Mouse (Mus musculus): ENCODE measurements around the gene Txndc5. TPM values are rescaled to one million over a fixed set of nuclear protein-coding genes. Genes with fewer than 3 reads are reported as not detected.

The Txndc5 gene
- polyA plus RNA-seq, 1 experiment from 2014 or later = 188 TPM

- DNase-seq (ENCODE audit: low spot score) = no peak
- WGBS = 94% methylated on average over 11 of the region's 11 CpGs
- Histone ChIP-seq H3K9me3 (replicated peaks) (no peaks in the 10 kb centered on the region), H3K4me1 (0 out of 2 replicates have a peak, but pooled peaks cover 5% of the 10 kb centered on the region), H3K27me3 (ENCODE audit: low read depth, poor library complexity, severe bottlenecking) (no peaks in the 10 kb centered on the region), H3K36me3 (peaks cover 95% of the 10 kb centered on the region), H3K4me3 (no peak overlapping the region), H3K27ac (no peak overlapping the region)
Observed at GRCm38 (mm10) chr13:38520299-38520698, 8.3 kb downstream of the Txndc5 start.

- Histone ChIP-seq H3K27me3 (ENCODE audit: low read depth, poor library complexity, severe bottlenecking) (no peaks in the 10 kb centered on the region), H3K9me3 (replicated peaks) (no peaks in the 10 kb centered on the region), H3K4me3 (no peak overlapping the region), H3K27ac (no peak overlapping the region), H3K36me3 (peaks cover 99% of the 10 kb centered on the region), H3K4me1 (no peaks in the 10 kb centered on the region)
- DNase-seq (ENCODE audit: low spot score) = no peak
- WGBS = 92% methylated on average over 11 of the region's 11 CpGs
Observed at GRCm38 (mm10) chr13:38516582-38516981, 12.0 kb downstream of the Txndc5 start.

- Histone ChIP-seq H3K27me3 (ENCODE audit: low read depth, poor library complexity, severe bottlenecking) (no peaks in the 10 kb centered on the region), H3K9me3 (replicated peaks) (no peaks in the 10 kb centered on the region), H3K4me1 (no peaks in the 10 kb centered on the region), H3K36me3 (peaks cover 98% of the 10 kb centered on the region), H3K27ac (no peak overlapping the region), H3K4me3 (no peak overlapping the region)
- no peak for DNase-seq (ENCODE audit: low spot score)
- WGBS = 82% methylated on average over 3 of the region's 3 CpGs
Observed at GRCm38 (mm10) chr13:38515845-38516244, 12.8 kb downstream of the Txndc5 start.

- Histone ChIP-seq H3K9me3 (replicated peaks) (no peaks in the 10 kb centered on the region), H3K4me3 (no peak overlapping the region), H3K36me3 (peaks cover 98% of the 10 kb centered on the region), H3K27ac (no peak overlapping the region), H3K4me1 (no peaks in the 10 kb centered on the region), H3K27me3 (ENCODE audit: low read depth, poor library complexity, severe bottlenecking) (no peaks in the 10 kb centered on the region)
- WGBS = 91% methylated on average over 2 of the region's 2 CpGs
- DNase-seq (ENCODE audit: low spot score) = no peak
Observed at GRCm38 (mm10) chr13:38515431-38515830, 13.2 kb downstream of the Txndc5 start.

GRCm38 (mm10) chr13:38513921-38514320 is 14.7 kb downstream of the Txndc5 start:
- no peaks in the 10 kb centered on the region for H3K27me3 ChIP-seq (ENCODE audit: low read depth, poor library complexity, severe bottlenecking)
- H3K27ac ChIP-seq = no peak overlapping the region
- DNase-seq (ENCODE audit: low spot score) = no peak
- WGBS = 94% methylated on average over 7 of the region's 7 CpGs
- H3K4me1 ChIP-seq = no peaks in the 10 kb centered on the region
- H3K9me3 ChIP-seq (replicated peaks) = no peaks in the 10 kb centered on the region
- H3K36me3 ChIP-seq = peaks cover 98% of the 10 kb centered on the region
- no peak overlapping the region for H3K4me3 ChIP-seq

GRCm38 (mm10) chr13:38511979-38512378 is 16.6 kb downstream of the Txndc5 start:
- no peak overlapping the region for H3K27ac ChIP-seq
- H3K4me3 ChIP-seq = no peak overlapping the region
- H3K9me3 ChIP-seq (replicated peaks) = no peaks in the 10 kb centered on the region
- DNase-seq (ENCODE audit: low spot score) = no peak
- no peaks in the 10 kb centered on the region for H3K27me3 ChIP-seq (ENCODE audit: low read depth, poor library complexity, severe bottlenecking)
- WGBS = 93% methylated on average over 10 of the region's 10 CpGs
- H3K4me1 ChIP-seq = no peaks in the 10 kb centered on the region
- peaks cover 98% of the 10 kb centered on the region for H3K36me3 ChIP-seq

- peaks cover 98% of the 10 kb centered on the region for H3K36me3 ChIP-seq
- H3K27me3 ChIP-seq (ENCODE audit: low read depth, poor library complexity, severe bottlenecking) = no peaks in the 10 kb centered on the region
- H3K4me3 ChIP-seq = no peak overlapping the region
- DNase-seq (ENCODE audit: low spot score) = no peak
- no peaks in the 10 kb centered on the region for H3K4me1 ChIP-seq
- no peak overlapping the region for H3K27ac ChIP-seq
- 93% methylated on average over 8 of the region's 8 CpGs for WGBS
- no peaks in the 10 kb centered on the region for H3K9me3 ChIP-seq (replicated peaks)
Observed at GRCm38 (mm10) chr13:38509681-38510341, 18.8 kb downstream of the Txndc5 start.

- DNase-seq (ENCODE audit: low spot score) = no peak
- H3K36me3 ChIP-seq = peaks cover 98% of the 10 kb centered on the region
- no peaks in the 10 kb centered on the region for H3K9me3 ChIP-seq (replicated peaks)
- WGBS = 96% methylated on average over 10 of the region's 10 CpGs
- no peak overlapping the region for H3K27ac ChIP-seq
- H3K27me3 ChIP-seq (ENCODE audit: low read depth, poor library complexity, severe bottlenecking) = no peaks in the 10 kb centered on the region
- H3K4me3 ChIP-seq = no peak overlapping the region
- H3K4me1 ChIP-seq = no peaks in the 10 kb centered on the region
Observed at GRCm38 (mm10) chr13:38506936-38507335, 21.7 kb downstream of the Txndc5 start.

GRCm38 (mm10) chr13:38506320-38506719 is 22.3 kb downstream of the Txndc5 start:
- 85% methylated on average over 8 of the region's 8 CpGs for WGBS
- no peaks in the 10 kb centered on the region for H3K27me3 ChIP-seq (ENCODE audit: low read depth, poor library complexity, severe bottlenecking)
- peaks cover 99% of the 10 kb centered on the region for H3K36me3 ChIP-seq
- no peak overlapping the region for H3K27ac ChIP-seq
- no peak overlapping the region for H3K4me3 ChIP-seq
- no peaks in the 10 kb centered on the region for H3K9me3 ChIP-seq (replicated peaks)
- H3K4me1 ChIP-seq = no peaks in the 10 kb centered on the region
- DNase-seq (ENCODE audit: low spot score) = peak; percentile 40

GRCm38 (mm10) chr13:38503137-38503849 is 25.3 kb downstream of the Txndc5 start:
- H3K9me3 ChIP-seq (replicated peaks) = no peaks in the 10 kb centered on the region
- no peaks in the 10 kb centered on the region for H3K4me1 ChIP-seq
- H3K27ac ChIP-seq = no peak overlapping the region
- WGBS = 94% methylated on average over 14 of the region's 14 CpGs
- no peak overlapping the region for H3K4me3 ChIP-seq
- no peak for DNase-seq (ENCODE audit: low spot score)
- no peaks in the 10 kb centered on the region for H3K27me3 ChIP-seq (ENCODE audit: low read depth, poor library complexity, severe bottlenecking)
- peaks cover 92% of the 10 kb centered on the region for H3K36me3 ChIP-seq

- 94% methylated on average over 12 of the region's 12 CpGs for WGBS
- Histone ChIP-seq H3K9me3 (replicated peaks) (no peaks in the 10 kb centered on the region), H3K27ac (no peak overlapping the region), H3K27me3 (ENCODE audit: low read depth, poor library complexity, severe bottlenecking) (no peaks in the 10 kb centered on the region), H3K4me3 (no peak overlapping the region), H3K36me3 (peaks cover 73% of the 10 kb centered on the region), H3K4me1 (no peaks in the 10 kb centered on the region)
- DNase-seq (ENCODE audit: low spot score) = no peak
Observed at GRCm38 (mm10) chr13:38501314-38501713, 27.3 kb downstream of the Txndc5 start.

- Histone ChIP-seq H3K27ac (no peak overlapping the region), H3K4me3 (no peak overlapping the region), H3K27me3 (ENCODE audit: low read depth, poor library complexity, severe bottlenecking) (no peaks in the 10 kb centered on the region), H3K36me3 (peaks cover 27% of the 10 kb centered on the region), H3K4me1 (no peaks in the 10 kb centered on the region), H3K9me3 (replicated peaks) (no peaks in the 10 kb centered on the region)
- DNase-seq (ENCODE audit: low spot score) = no peak
- 70% methylated on average over 3 of the region's 3 CpGs for WGBS
Observed at GRCm38 (mm10) chr13:38496715-38497114, 31.9 kb downstream of the Txndc5 start.

GRCm38 (mm10) chr13:38486767-38487166 is 41.9 kb downstream of the Txndc5 start:
- DNase-seq (ENCODE audit: low spot score) = no peak
- Histone ChIP-seq H3K36me3 (no peaks in the 10 kb centered on the region), H3K27ac (no peak overlapping the region), H3K9me3 (replicated peaks) (no peaks in the 10 kb centered on the region), H3K27me3 (ENCODE audit: low read depth, poor library complexity, severe bottlenecking) (no peaks in the 10 kb centered on the region), H3K4me1 (peaks cover 11% of the 10 kb centered on the region; the same call in 1 of the 2 replicates), H3K4me3 (no peak overlapping the region)
- 84% methylated on average over 6 of the region's 6 CpGs for WGBS
